Mouse (Mus musculus): ENCODE measurements at regions not wholly inside any gene's neighbourhood (a gene's known extent, or its start where the extent isn't known, plus 50 kb on each side); places are given as distances from the start of the nearest gene placed in this dataset.
A peak's percentile ranks its signal among the peaks of the same experiment; 100 is the strongest.
"Not testable (repeated sequence)": the region's sequence is repeated elsewhere in the genome, so short reads cannot be mapped to it uniquely, and the experiment has no call there.

DNA sequence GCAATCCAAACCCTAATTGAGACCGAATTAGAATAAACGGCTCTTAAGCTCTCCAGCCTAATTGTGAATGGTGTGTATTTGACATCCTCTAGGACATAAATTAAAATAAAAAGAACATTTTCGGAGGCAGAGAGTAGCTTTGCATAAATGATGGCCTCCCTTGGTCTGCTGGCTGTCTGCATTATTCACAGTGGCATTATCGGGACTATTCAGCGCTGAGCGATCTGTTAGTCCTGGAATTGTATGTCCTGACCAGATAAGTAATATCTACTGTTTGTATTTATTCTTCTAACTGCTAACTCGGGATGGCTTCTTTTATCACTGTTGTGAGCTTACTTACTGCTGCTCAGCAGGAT, 299.6 kb downstream of the Chl1 start:
- DNase-seq = no peak

DNA sequence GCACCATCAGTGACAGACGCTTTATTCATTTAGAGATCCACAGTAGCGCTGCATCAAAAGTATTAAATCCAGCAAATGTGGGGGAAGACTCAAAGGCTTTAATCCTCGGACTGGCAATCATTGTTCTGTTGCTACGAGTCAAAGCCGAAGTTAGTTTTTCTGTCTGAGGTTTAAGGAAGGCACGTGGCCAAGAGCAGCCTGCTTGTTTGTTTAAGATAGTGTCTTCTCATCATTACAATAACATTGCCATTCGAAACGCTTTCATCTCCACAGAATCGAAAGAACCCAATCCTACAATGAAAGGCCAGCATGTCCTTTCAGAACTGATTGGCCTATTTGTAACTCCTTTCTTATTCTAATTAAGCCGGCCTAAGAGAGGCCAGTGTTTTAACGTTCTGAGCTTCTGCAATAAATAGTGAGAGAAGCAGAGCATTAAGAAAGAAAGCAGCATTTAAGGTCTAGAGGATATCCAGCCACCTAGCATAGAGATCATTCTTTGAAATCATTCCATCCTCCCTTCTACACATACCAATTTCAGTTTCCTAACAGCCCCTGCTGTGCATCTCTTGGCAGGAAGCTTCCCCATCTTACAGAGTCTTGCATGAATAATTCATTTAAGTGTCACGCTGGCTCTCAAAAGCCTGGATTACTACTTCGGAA, 300.1 kb downstream of the Chl1 start:
- peak; percentile 24 for DNase-seq

DNA sequence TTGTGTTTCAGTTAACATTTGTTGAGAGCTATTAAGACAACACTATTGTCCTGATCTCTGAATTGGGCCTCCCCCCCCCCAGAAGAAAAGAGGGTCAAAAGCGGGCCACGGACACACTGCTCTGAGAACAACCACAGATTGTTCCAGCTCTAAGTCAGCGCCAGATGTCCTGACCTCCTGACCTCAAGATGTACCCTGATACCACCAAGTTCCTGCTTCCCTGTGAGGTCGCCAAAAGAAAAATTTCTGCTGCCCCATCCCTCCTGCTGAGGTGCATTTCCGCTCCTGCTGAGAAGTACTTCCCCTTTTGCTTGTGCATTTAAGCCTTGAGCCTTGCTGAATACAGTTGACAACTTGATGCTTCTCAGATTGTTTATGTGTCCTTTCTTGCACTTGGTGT, 306.0 kb downstream of the Chl1 start:
- DNase-seq = not testable (repeated sequence)

GRCm38 (mm10) chr6:103826042-103826441, 315.7 kb downstream of the Chl1 start:
- DNase-seq = no peak

DNA sequence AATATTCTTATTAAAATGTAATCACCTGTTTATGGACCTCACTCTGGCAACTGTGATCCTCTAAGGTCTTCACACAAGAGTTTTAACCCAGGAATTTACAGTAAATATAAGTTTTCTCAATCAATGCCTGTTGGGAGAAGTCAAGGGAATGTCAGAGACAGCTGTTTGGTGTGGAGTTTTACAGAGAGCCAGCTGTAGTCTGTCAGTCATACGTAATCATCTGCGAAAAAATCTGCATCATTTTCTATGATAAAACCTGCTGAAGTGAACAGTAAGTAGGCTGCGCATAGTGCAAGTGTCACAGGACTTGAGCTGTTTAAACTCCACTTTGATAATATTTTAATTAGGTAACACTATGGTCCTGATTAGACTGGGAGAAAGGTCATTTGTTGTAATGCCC, 317.2 kb downstream of the Chl1 start:
- no peak for DNase-seq

- DNase-seq = no peak
These were observed 318.5 kb downstream of the Chl1 start for GRCm38 (mm10) chr6:103828866-103829265.

DNA sequence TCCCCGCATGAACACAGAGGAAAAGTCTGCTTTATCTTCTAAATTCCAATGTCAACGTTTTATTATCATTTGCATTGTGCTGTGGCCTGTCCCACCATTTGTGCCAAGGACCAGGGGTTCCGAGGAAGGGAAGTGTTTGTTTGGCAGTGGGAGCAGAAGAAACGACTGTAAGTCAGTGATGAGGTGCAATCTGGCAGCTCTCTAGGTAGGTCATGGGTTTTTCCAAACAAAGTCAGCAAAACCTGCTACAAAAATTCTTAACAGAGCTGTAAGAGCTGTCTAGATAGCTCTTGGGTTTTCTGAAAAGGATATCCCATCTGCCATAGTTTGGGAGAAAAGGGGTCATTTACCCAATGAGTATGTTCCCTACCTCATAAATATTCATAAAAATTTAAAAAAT, 321.9 kb downstream of the Chl1 start:
- no peak for DNase-seq

DNA sequence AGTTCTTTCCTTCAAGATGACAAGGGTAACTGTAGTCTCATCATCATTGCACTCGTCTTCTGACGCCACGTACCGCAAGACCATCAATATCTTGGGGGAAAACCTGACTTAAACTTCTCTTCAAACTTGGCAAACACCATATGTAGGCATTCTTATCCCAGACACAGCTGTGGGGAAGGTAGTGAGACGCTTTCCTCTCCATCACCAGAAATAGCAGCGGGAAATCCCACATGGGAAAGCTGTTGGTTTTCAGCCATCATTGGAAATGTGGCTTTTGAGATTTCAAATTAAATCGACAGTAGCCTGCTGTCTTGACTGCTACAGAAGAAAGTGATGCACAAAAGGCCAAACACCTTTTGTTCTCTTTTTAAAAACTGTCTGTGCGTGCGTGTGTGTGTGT, 322.4 kb downstream of the Chl1 start:
- DNase-seq = no peak

- DNase-seq = peak; percentile 80
These were observed 323.2 kb downstream of the Chl1 start for GRCm38 (mm10) chr6:103833501-103834132.

DNA sequence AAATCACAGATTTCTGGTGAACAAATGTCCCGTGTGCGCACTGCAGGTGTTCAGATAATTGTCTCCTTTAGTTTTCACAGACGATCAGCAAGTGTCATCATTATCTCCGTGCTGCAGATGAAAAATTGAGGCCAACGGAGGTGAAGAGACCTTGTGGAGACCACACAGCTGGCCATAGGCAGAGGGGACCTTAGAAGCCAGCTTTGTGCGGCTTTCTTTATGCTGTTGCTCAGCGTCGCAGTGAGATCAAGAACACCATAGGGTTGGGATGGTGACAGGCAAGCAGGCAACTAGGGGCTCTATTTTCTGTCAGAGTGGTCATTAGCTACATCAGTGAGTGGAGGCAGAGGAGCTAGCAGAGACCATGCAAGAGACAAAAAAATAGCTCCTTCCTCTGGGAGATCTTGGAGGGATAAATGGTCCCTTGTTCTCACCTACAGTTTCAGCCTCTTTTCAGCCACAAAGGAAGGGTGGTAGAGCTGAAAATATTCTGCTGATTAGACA, 324.4 kb downstream of the Chl1 start:
- no peak for DNase-seq

- no peak for DNase-seq
These were observed 349.4 kb downstream of the Chl1 start for GRCm38 (mm10) chr6:103859787-103860186.

- DNase-seq = no peak
These were observed 383.1 kb downstream of the Chl1 start for GRCm38 (mm10) chr6:103893455-103893854.

DNA sequence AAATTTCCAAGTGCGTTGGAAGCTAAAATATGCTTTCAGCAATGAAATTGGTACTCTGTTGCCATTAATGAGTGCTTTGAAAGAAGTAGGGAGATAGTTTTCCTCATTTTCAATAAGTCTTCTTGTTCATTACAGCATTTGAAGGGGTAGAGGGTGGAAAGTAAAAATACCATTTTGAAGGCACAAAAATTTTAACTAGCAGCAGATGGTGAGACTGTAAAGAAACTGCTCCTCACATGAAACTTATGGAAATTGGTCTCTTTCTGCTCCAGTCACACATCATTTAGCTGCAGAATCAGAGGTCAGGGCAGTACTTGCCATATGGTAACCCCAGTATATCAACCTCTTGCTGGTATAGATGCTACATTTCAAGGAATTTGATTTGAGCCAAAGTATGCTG, 414.1 kb downstream of the Chl1 start:
- no peak for DNase-seq

DNA sequence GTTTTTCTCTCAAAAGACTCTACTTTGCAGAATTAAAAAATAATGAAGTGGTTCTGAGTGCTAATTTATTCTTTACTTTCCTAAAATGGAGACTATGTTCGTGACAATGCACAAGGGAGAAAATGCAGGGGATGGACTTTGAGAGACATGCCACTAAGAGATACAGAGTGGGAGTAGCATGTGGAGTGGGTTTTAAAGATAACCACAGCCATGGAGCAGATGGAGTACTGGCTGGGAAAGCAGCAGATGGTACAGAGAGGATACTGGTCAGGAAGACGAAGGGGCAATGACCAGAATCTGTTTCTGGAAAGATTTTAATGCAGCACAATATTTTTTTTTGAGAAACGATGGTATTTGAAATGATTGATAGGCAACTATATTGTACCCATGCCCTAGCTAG, 416.7 kb downstream of the Chl1 start:
- DNase-seq = no peak

GRCm38 (mm10) chr6:103940345-103940744, 430.0 kb downstream of the Chl1 start:
- DNase-seq = no peak

DNA sequence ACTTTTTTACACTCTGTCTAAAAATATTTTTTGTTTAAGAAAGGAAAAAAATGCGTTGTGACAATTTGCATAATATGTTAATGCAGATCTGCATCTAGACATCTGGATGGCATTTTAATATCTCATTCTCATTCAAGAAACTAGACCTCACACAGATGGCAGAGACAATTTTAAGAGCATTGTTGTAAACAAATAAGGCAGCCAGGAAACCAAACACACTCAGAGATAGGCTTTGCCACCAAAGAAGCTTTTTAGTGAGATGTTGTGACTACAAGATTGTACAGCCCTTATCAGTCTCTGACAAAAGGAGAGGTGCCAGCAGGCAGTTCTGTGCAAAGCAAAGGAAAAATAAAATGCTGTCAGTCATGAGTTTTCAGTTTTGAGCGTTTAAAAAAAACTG, 434.0 kb downstream of the Chl1 start:
- DNase-seq = no peak

DNA sequence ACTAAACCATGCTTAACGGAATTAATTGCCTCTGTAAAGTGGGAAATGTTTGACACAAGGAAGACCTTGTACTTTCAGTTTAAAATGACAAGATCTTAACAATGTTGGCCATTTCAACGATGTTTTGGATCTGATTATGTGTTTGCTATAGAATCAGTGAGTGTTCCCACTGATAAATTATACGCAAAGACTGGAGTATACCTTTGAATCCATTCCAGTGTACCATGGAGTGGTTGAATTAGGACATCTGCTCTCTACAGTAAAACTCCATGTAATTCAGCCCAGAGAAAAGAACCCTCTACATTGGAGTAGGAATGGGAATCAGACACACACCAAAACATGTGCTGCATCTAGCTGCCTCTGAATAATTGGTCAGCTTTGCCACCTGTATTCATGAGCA, 437.1 kb downstream of the Chl1 start:
- DNase-seq = no peak

DNA sequence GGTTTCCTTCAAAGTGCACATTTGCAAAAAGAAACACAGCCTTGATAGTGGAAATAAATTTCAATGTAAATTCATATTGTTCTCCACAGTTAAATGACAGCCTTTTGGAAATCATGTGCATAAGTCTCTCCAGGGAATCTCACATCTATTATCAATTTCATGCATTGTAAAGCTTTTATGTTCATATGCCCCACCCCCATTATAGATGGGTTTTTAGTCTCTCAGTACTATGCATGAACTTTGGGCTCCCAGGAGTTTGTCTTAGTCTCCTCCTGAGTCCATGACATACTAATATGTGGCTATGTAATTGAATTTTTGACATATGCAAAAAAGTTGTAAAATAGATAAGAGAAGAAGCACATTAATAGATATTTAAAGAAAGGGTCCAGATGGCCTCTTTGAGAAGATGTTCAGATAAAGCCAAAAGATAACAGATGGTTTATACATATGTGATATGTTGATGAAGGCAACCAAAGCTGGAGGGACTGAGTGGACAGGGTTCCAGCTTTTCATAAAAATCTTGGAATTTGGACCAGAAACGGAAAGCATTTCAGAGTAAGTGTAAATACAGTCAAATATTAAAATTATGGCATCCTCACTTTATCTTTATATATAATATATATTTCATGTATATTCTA, 442.9 kb downstream of the Chl1 start:
- no peak for DNase-seq

DNA sequence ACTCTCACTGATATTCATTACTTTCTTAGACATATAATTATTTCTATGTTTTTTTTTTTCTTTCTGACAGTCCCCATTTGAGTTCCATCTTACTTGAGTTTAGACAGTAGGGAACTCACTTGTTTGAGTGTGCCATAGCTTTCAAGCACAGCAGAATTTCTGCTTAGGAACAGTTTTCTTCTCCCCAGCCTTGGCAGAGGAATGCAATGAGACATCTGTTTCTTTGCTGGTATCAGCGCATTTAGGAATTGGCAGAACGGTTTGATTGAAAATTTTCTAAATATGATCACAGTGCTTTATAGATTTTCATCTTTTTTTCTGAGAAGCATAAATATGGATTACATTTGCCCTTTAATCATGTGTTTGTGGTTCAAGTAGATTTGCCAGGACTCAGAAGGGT, 448.6 kb downstream of the Chl1 start:
- DNase-seq = no peak

DNA sequence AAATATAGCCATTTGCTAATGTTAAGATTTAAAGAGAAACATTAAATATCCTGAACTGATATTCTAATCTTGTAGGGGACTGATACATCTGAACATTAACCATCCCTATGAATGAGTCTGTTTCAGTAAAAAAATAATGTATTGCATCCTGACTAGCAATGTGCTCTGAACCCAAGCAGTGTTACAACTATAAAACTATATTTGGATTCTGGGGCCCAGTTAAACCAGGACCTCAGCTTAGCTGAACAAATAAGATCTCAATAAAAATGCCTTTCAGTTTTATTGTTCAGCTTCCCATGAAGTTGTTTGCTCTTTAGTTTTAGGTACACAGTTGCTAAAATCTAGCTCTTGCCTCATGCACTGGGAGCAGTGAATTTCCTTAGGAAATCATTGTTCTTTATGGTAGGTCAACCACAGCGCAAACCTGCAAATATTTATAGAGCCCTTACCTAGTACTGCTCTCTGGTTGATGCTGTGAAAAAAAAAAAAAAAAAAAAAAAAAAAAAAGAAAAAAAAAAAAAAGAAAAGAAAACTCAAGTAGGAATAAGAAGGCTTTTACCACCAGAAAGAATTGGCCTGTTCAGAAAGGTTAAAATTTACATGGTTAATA, 457.5 kb downstream of the Chl1 start:
- DNase-seq = no peak

GRCm38 (mm10) chr6:103999186-103999585, 488.8 kb downstream of the Chl1 start:
- DNase-seq = no peak

GRCm38 (mm10) chr6:104028439-104029091, 464.0 kb upstream of the Cntn6 start:
- DNase-seq = peak; percentile 97

DNA sequence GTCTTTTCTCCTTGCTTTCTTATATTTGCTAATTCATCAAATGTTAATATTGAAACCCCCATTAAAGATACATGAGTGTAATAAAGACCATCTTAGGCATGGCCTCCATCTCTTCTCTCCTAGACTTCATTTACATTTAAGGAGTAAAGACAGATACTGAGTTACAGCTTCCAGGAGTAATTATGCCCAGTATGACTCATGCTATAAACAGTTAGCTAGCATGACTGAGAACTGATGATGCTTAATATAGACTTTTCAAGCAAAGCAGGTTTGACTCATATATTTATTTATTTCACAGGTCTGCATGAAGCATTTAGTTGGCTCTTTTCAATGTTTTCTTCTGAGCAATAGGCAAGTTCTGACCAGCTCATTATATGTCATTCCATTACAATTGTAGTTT, 453.7 kb upstream of the Cntn6 start:
- no peak for DNase-seq

Measured in right cerebral cortex, postnatal 4 days (tissue).